Mouse (Mus musculus) cerebellum, postnatal 10 days (tissue): ENCODE data around the gene Moxd2.

Experiments
- DNase-seq, 2 experiments: peaks; one replicate each; pipeline ENCODE4 v3.0.0; 2021; ENCODE audit warnings: mixed read lengths in 2 of 2

Gene Moxd2

GRCm38 (mm10) chr6:40887394-40887793 is at the start of gene Moxd2:
Gene Moxd2, minus strand, starts transcription at chr6:40887494.
- DNase-seq: no peak

GRCm38 (mm10) chr6:40919954-40920353 is 32.7 kb upstream of the Moxd2 start:
- no peak for DNase-seq

GRCm38 (mm10) chr6:40900287-40900686 is 13.0 kb upstream of the Moxd2 start, which contains the start of gene Prss58:
Gene Prss58, minus strand, starts transcription at chr6:40900387.
- DNase-seq: no peak

- no peak for DNase-seq
Measured at GRCm38 (mm10) chr6:40894716-40895115, 7.4 kb upstream of the Moxd2 start.

GRCm38 (mm10) chr6:40893577-40893976 is 6.3 kb upstream of the Moxd2 start:
- peak; percentile 24 to 26 for DNase-seq

GRCm38 (mm10) chr6:40891754-40892153 is 4.5 kb upstream of the Moxd2 start:
- no peak for DNase-seq

- no peak for DNase-seq
Measured at GRCm38 (mm10) chr6:40890973-40891372, 3.7 kb upstream of the Moxd2 start.

GRCm38 (mm10) chr6:40845283-40845682 is 42.0 kb downstream of the Moxd2 start:
- DNase-seq: no peak
